Mouse (Mus musculus): ENCODE measurements at regions not wholly inside any gene's neighbourhood (a gene's known extent, or its start where the extent isn't known, plus 50 kb on each side); places are given as distances from the start of the nearest gene placed in this dataset.

GRCm38 (mm10) chr8:8821119-8821518 is 130.8 kb upstream of the Arglu1 start:
- Histone ChIP-seq H3K36me3 (ENCODE audit: control insufficient read depth, insufficient read depth, low read length) (no peaks in the 10 kb centered on the region), H3K4me3 (ENCODE audit: insufficient read depth, low read depth, low read length) (no peak overlapping the region), H3K27ac (ENCODE audit: insufficient read depth, low read depth, low read length) (no peak overlapping the region), H3K27me3 (replicated peaks; ENCODE audit: control insufficient read depth, insufficient read depth, low read length) (no peaks in the 10 kb centered on the region), H3K4me1 (ENCODE audit: control insufficient read depth, insufficient read depth, low read length) (no peaks in the 10 kb centered on the region)
- WGBS: 68% methylated on average over 6 of the region's 6 CpGs
- TF ChIP-seq CTCF (conservative IDR thresholded peaks at IDR 0.05; ENCODE audit: insufficient read depth, insufficient read length, low read depth, low read length): no peak
- TF ChIP-seq POLR2A (IDR thresholded peaks at IDR 0.05; ENCODE audit: low read depth, low read length): no peak
- DNase-seq: no peak

- Histone ChIP-seq H3K36me3 (ENCODE audit: control insufficient read depth, insufficient read depth, low read length) (no peaks in the 10 kb centered on the region), H3K27me3 (replicated peaks; ENCODE audit: control insufficient read depth, insufficient read depth, low read length) (no peaks in the 10 kb centered on the region), H3K4me3 (ENCODE audit: insufficient read depth, low read depth, low read length) (no peak overlapping the region), H3K27ac (ENCODE audit: insufficient read depth, low read depth, low read length) (no peak overlapping the region), H3K4me1 (ENCODE audit: control insufficient read depth, insufficient read depth, low read length) (no peaks in the 10 kb centered on the region)
- 67% methylated on average over 6 of the region's 6 CpGs for WGBS
- no peak for TF ChIP-seq CTCF (conservative IDR thresholded peaks at IDR 0.05; ENCODE audit: insufficient read depth, insufficient read length, low read depth, low read length)
- TF ChIP-seq POLR2A (IDR thresholded peaks at IDR 0.05; ENCODE audit: low read depth, low read length): no peak
- no peak for DNase-seq
Measured at GRCm38 (mm10) chr8:8820614-8821013, 130.3 kb upstream of the Arglu1 start.

- Histone ChIP-seq H3K27ac (ENCODE audit: insufficient read depth, low read depth, low read length) (peak overlapping the region; percentile 73; the same call in 1 of the 2 replicates), H3K4me3 (ENCODE audit: insufficient read depth, low read depth, low read length) (no peak overlapping the region), H3K4me1 (ENCODE audit: control insufficient read depth, insufficient read depth, low read length) (no peaks in the 10 kb centered on the region), H3K27me3 (replicated peaks; ENCODE audit: control insufficient read depth, insufficient read depth, low read length) (no peaks in the 10 kb centered on the region), H3K36me3 (ENCODE audit: control insufficient read depth, insufficient read depth, low read length) (no peaks in the 10 kb centered on the region)
- DNase-seq: peak; percentile 80
- TF ChIP-seq CTCF (conservative IDR thresholded peaks at IDR 0.05; ENCODE audit: insufficient read depth, insufficient read length, low read depth, low read length) (no peak), POLR2A (IDR thresholded peaks at IDR 0.05; ENCODE audit: low read depth, low read length) (no peak)
- WGBS: 47% methylated on average over 9 of the region's 9 CpGs
Measured at GRCm38 (mm10) chr8:8819233-8819931, 129.1 kb upstream of the Arglu1 start.

GRCm38 (mm10) chr8:8812807-8813167 is 122.5 kb upstream of the Arglu1 start:
- TF ChIP-seq CTCF (conservative IDR thresholded peaks at IDR 0.05; ENCODE audit: insufficient read depth, insufficient read length, low read depth, low read length): no peak
- TF ChIP-seq POLR2A (IDR thresholded peaks at IDR 0.05; ENCODE audit: low read depth, low read length): no peak
- H3K36me3 ChIP-seq (ENCODE audit: control insufficient read depth, insufficient read depth, low read length): no peaks in the 10 kb centered on the region
- H3K27me3 ChIP-seq (replicated peaks; ENCODE audit: control insufficient read depth, insufficient read depth, low read length): no peaks in the 10 kb centered on the region
- no peak for DNase-seq
- peaks cover 14% of the 10 kb centered on the region; the same call in 1 of the 2 replicates for H3K4me1 ChIP-seq (ENCODE audit: control insufficient read depth, insufficient read depth, low read length)
- 97% methylated on average over 5 of the region's 5 CpGs for WGBS
- no peak overlapping the region for H3K4me3 ChIP-seq (ENCODE audit: insufficient read depth, low read depth, low read length)
- H3K27ac ChIP-seq (ENCODE audit: insufficient read depth, low read depth, low read length): no peak overlapping the region

GRCm38 (mm10) chr8:8812051-8812806 is 121.9 kb upstream of the Arglu1 start:
- DNase-seq: no peak
- TF ChIP-seq POLR2A (IDR thresholded peaks at IDR 0.05; ENCODE audit: low read depth, low read length) (no peak), CTCF (conservative IDR thresholded peaks at IDR 0.05; ENCODE audit: insufficient read depth, insufficient read length, low read depth, low read length) (no peak)
- no peak overlapping the region for H3K4me3 ChIP-seq (ENCODE audit: insufficient read depth, low read depth, low read length)
- H3K4me1 ChIP-seq (ENCODE audit: control insufficient read depth, insufficient read depth, low read length): peaks cover 14% of the 10 kb centered on the region; the same call in 1 of the 2 replicates
- whole genome bisulfite sequencing: 76% methylated on average over 21 of the region's 21 CpGs
- no peaks in the 10 kb centered on the region for H3K27me3 ChIP-seq (replicated peaks; ENCODE audit: control insufficient read depth, insufficient read depth, low read length)
- no peaks in the 10 kb centered on the region for H3K36me3 ChIP-seq (ENCODE audit: control insufficient read depth, insufficient read depth, low read length)
- H3K27ac ChIP-seq (ENCODE audit: insufficient read depth, low read depth, low read length): no peak overlapping the region

GRCm38 (mm10) chr8:8810928-8811327 is 120.6 kb upstream of the Arglu1 start:
- Histone ChIP-seq H3K27ac (ENCODE audit: insufficient read depth, low read depth, low read length) (no peak overlapping the region), H3K27me3 (replicated peaks; ENCODE audit: control insufficient read depth, insufficient read depth, low read length) (no peaks in the 10 kb centered on the region), H3K4me3 (ENCODE audit: insufficient read depth, low read depth, low read length) (no peak overlapping the region), H3K36me3 (ENCODE audit: control insufficient read depth, insufficient read depth, low read length) (no peaks in the 10 kb centered on the region), H3K4me1 (ENCODE audit: control insufficient read depth, insufficient read depth, low read length) (peaks cover 14% of the 10 kb centered on the region; the same call in 1 of the 2 replicates)
- WGBS: 45% methylated on average over 4 of the region's 4 CpGs
- peak; percentile 61 for DNase-seq
- no peak for TF ChIP-seq CTCF (conservative IDR thresholded peaks at IDR 0.05; ENCODE audit: insufficient read depth, insufficient read length, low read depth, low read length)

- H3K36me3 ChIP-seq (ENCODE audit: control insufficient read depth, insufficient read depth, low read length): no peaks in the 10 kb centered on the region
- no peaks in the 10 kb centered on the region for H3K27me3 ChIP-seq (replicated peaks; ENCODE audit: control insufficient read depth, insufficient read depth, low read length)
- H3K4me3 ChIP-seq (ENCODE audit: insufficient read depth, low read depth, low read length): no peak overlapping the region
- DNase-seq: peak; percentile 77
- WGBS: 37% methylated on average over 9 of the region's 9 CpGs
- TF ChIP-seq POLR2A (IDR thresholded peaks at IDR 0.05; ENCODE audit: low read depth, low read length) (no peak), CTCF (conservative IDR thresholded peaks at IDR 0.05; ENCODE audit: insufficient read depth, insufficient read length, low read depth, low read length) (no peak)
- H3K4me1 ChIP-seq (ENCODE audit: control insufficient read depth, insufficient read depth, low read length): peaks cover 14% of the 10 kb centered on the region; the same call in 1 of the 2 replicates
- peak overlapping the region; percentile 57 for H3K27ac ChIP-seq (ENCODE audit: insufficient read depth, low read depth, low read length)
Measured at GRCm38 (mm10) chr8:8809835-8810439, 119.6 kb upstream of the Arglu1 start.

Data from kidney, adult 2 months (tissue).